Mouse (Mus musculus): ENCODE measurements around the gene Prdx4. TPM values are rescaled to one million over a fixed set of nuclear protein-coding genes. Genes with fewer than 3 reads are reported as not detected.

Gene Prdx4
- 106 and 118 TPM in 2 replicates for polyA plus RNA-seq (2012; rRNA removed)

GRCm38 (mm10) chrX:155340654-155341053, at the start of gene Prdx4:
Prdx4 (minus strand) TSS chrX:155340754.

Other genes with a start within 250 kb of the Prdx4 start
- not detected in 2 replicates for gene Magea2, start 247.1 kb downstream of the Prdx4 start, polyA plus RNA-seq (2012; rRNA removed)
- not detected in 2 replicates for gene Cldn34b2, start 212.3 kb downstream of the Prdx4 start, polyA plus RNA-seq (2012; rRNA removed)
- gene Sat1, start 124.3 kb downstream of the Prdx4 start, polyA plus RNA-seq (2012; rRNA removed): 15.5 and 16.1 TPM in 2 replicates
- 7.8 and 8.4 TPM in 2 replicates for gene Acot9, start 78.3 kb downstream of the Prdx4 start, polyA plus RNA-seq (2012; rRNA removed)